Mouse (Mus musculus): ENCODE data around the gene 5730596B20Rik. TPM values are rescaled to one million over a fixed set of nuclear protein-coding genes. Genes with fewer than 3 reads are reported as not detected.

5730596B20Rik gene
- polyA plus RNA-seq, 1 experiment from 2014 or later = 0.12 TPM

MicroRNA genes within 50 kb of the gene (microRNA counts, 519-probe panel; counts per million panel counts)
- microRNA mmu-miR-196b = 188 counts per million, percentile 57 among the panel's probes with 10 or more counts

Small RNAs within 50 kb of the gene (microRNA-seq; reads per million reads assigned to microRNA genes)
- 86.0 reads per million, percentile 48 among the genes with 10 or more reads in this experiment for gene Mir196b

Other genes with a start within 250 kb of the 5730596B20Rik start
- 8.0 and 11.4 TPM in 2 replicates for gene Skap2, start 164.9 kb upstream of the 5730596B20Rik start, polyA plus RNA-seq (2016; fragmentation: Nextera tagmentation; extraction: Ambion mirVana)
- 0.57 and 0.62 TPM in 2 replicates for gene Hoxa1, start 19.2 kb upstream of the 5730596B20Rik start, polyA plus RNA-seq (2016; fragmentation: Nextera tagmentation; extraction: Ambion mirVana)
- 8.7 and 16.7 TPM in 2 replicates for gene Hoxa2, start 12.7 kb upstream of the 5730596B20Rik start, polyA plus RNA-seq (2016; fragmentation: Nextera tagmentation; extraction: Ambion mirVana)
- 0.09 TPM in 1 of 2 replicates, not detected in the other for gene Hoxa4, start 14.3 kb downstream of the 5730596B20Rik start, polyA plus RNA-seq (2016; fragmentation: Nextera tagmentation; extraction: Ambion mirVana)
- 0.23 TPM in 1 of 2 replicates, not detected in the other for gene Hoxa5, start 27.1 kb downstream of the 5730596B20Rik start, polyA plus RNA-seq (2016; fragmentation: Nextera tagmentation; extraction: Ambion mirVana)
- not detected in 2 replicates for gene Hoxa6, start 31.2 kb downstream of the 5730596B20Rik start, polyA plus RNA-seq (2016; fragmentation: Nextera tagmentation; extraction: Ambion mirVana)
- gene Hoxa3, start 35.8 kb downstream of the 5730596B20Rik start, polyA plus RNA-seq (2016; fragmentation: Nextera tagmentation; extraction: Ambion mirVana) = 0.66 and 2.2 TPM in 2 replicates
- not detected in 2 replicates for gene Gm28308, start 35.8 kb downstream of the 5730596B20Rik start, polyA plus RNA-seq (2016; fragmentation: Nextera tagmentation; extraction: Ambion mirVana)
- 0.15 TPM in 1 of 2 replicates, not detected in the other for gene Hoxa7, start 44.4 kb downstream of the 5730596B20Rik start, polyA plus RNA-seq (2016; fragmentation: Nextera tagmentation; extraction: Ambion mirVana)
- gene Hoxa9, start 53.6 kb downstream of the 5730596B20Rik start, polyA plus RNA-seq (2016; fragmentation: Nextera tagmentation; extraction: Ambion mirVana) = not detected in 2 replicates
- not detected in 2 replicates for gene Hoxa10, start 63.4 kb downstream of the 5730596B20Rik start, polyA plus RNA-seq (2016; fragmentation: Nextera tagmentation; extraction: Ambion mirVana)
- not detected in 2 replicates for gene Hoxa11, start 68.3 kb downstream of the 5730596B20Rik start, polyA plus RNA-seq (2016; fragmentation: Nextera tagmentation; extraction: Ambion mirVana)
- gene Hoxa13, start 83.4 kb downstream of the 5730596B20Rik start, polyA plus RNA-seq (2016; fragmentation: Nextera tagmentation; extraction: Ambion mirVana) = not detected in 2 replicates
- 0.19 and 0.80 TPM in 2 replicates for gene Evx1, start 136.0 kb downstream of the 5730596B20Rik start, polyA plus RNA-seq (2016; fragmentation: Nextera tagmentation; extraction: Ambion mirVana)